Comparison of ENCODE assay signal across 8 mouse cellular contexts in the genomic region with DNA sequence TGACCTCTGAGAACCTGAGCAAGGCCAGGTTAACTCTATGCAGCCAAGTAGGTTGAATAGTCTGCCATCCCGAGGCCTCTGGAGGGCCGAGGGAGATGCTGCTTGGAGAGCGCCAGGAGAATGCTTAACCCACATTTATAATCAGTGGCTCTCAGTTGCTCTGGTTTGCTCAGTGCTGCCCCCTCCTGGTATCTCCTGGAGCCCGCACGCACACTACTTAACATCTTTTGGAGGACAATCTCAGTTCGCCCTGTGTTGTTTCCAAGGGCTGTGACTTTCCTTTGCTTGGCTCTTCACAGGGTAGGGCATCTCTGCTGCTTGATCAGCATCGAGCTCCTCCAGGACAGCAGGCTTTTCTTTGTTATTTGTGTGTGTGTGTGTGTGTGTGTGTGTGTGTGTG. TPM values are rescaled to one million over a fixed set of nuclear protein-coding genes. Genes with fewer than 3 reads are reported as not detected.
DNase-seq lines count a peak whose midpoint lies in the region; ATAC-seq and TF ChIP-seq lines count a peak whose summit lies in the region.

No protein-coding gene starts in this region.

- DNase-seq in heart, adult 2 months: no peak
- DNase-seq in heart, adult 18-20 months: no peak
- peak; percentile 40 to 44 for DNase-seq in right cerebral cortex, postnatal 10 days (ENCODE audit: low spot score in 2 of 2)
- no peak for DNase-seq in right cerebral cortex, adult 2 months (ENCODE audit: low spot score in 2 of 2)
- peak; percentile 47 for DNase-seq in lung, postnatal 10 days
- DNase-seq in ovary, postnatal 10 days (ENCODE audit: low spot score): no peak
- no peak for DNase-seq in yolk sac, embryonic 10.5 days (ENCODE audit: low spot score)

- ATAC-seq in common myeloid progenitor, adult 5-6 weeks (replicated peaks; ENCODE audit: low read depth, poor library complexity, severe bottlenecking): peak; percentile 36; the same call in 1 of the 2 replicates

- H3K36me3 ChIP-seq in heart, adult 2 months (ENCODE audit: control insufficient read depth, insufficient read depth, low read length): peaks cover 2% of the 10 kb centered on the region; the same call in 1 of the 2 replicates

- no peak for TF ChIP-seq POLR2A in heart, adult 2 months (IDR thresholded peaks at IDR 0.05; ENCODE audit: insufficient read depth, low read depth, low read length)

- H3K79me2 ChIP-seq in heart, adult 2 months (replicated peaks; ENCODE audit: control insufficient read depth, insufficient read depth, low read length): no peaks in the 10 kb centered on the region

- no peak overlapping the region for H3K9ac ChIP-seq in heart, adult 2 months (ENCODE audit: low read depth, low read length)

- TF ChIP-seq CTCF in heart, adult 2 months (IDR thresholded peaks at IDR 0.05): peak; percentile 67

- intact Hi-C loops in heart, adult 2 months (cut with DNase I): loop anchor here (2.0 kb wide), 1 partner anchor 69 kb away; no protein-coding TSS in a partner anchor

- peaks cover 5% of the 10 kb centered on the region; the same call in 1 of the 2 replicates for H3K4me1 ChIP-seq in heart, adult 2 months (ENCODE audit: control insufficient read depth, insufficient read depth, low read length)

- H3K27me3 ChIP-seq in heart, adult 2 months (ENCODE audit: control insufficient read depth, insufficient read depth, low read length): no peaks in the 10 kb centered on the region

- H3K27ac ChIP-seq in heart, adult 2 months: no peak overlapping the region

- no peak for TF ChIP-seq EP300 in heart, adult 2 months (IDR thresholded peaks at IDR 0.05; ENCODE audit: insufficient read depth, low read depth, low read length)

- 86% methylated on average over 7 of the region's 7 CpGs for WGBS in heart, adult 2 months

- no peak overlapping the region for H3K4me3 ChIP-seq in heart, adult 2 months

RNA-seq across cellular contexts. Expression of a gene that starts 12.1 kb away (rescaled TPM):
- 10 to 100 TPM; 39.9 to 40.4 TPM for total RNA-seq in heart, adult 2 months (2021)
- polyA plus RNA-seq in heart, adult 2 months (2012; rRNA removed): 17.2 and 27.9 TPM in 2 replicates
- 10 to 100 TPM; 38.5 to 43.3 TPM for total RNA-seq in heart, adult 18-20 months (2021)
- total RNA-seq in common myeloid progenitor, adult 5-6 weeks (2017): 2.2 and 2.5 TPM in 2 replicates

Comparison
In these comparisons a context has a peak if more than half of its experiments do, and no peak if none do; other contexts are left out.
1. DNase-seq: peak in right cerebral cortex, postnatal 10 days (2 of 2) and lung, postnatal 10 days (single experiment); none in heart, adult 2 months (0 of 2), heart, adult 18-20 months (0 of 2), right cerebral cortex, adult 2 months (0 of 2), ovary, postnatal 10 days (single experiment) and yolk sac, embryonic 10.5 days (single experiment).
2. RNA of a gene that starts 12.1 kb away (total RNA-seq): 38.5 to 43.3 TPM in heart, adult 18-20 months and 39.9 to 40.4 TPM in heart, adult 2 months; 2.2 to 2.5 TPM in common myeloid progenitor, adult 5-6 weeks; every median in the first group is over 10 times any median in the second.